Mouse (Mus musculus): ENCODE measurements around the gene Klk5. TPM values are rescaled to one million over a fixed set of nuclear protein-coding genes. Genes with fewer than 3 reads are reported as not detected.

Gene Klk5
- polyA plus RNA-seq, 1 experiment from 2014 or later = not detected

- Histone ChIP-seq H3K27me3 (ENCODE audit: low read depth, poor library complexity, severe bottlenecking) (peaks cover 5% of the 10 kb centered on the region; the same call in 1 of the 2 replicates), H3K4me1 (peaks cover 26% of the 10 kb centered on the region), H3K36me3 (no peaks in the 10 kb centered on the region), H3K9me3 (replicated peaks) (no peaks in the 10 kb centered on the region), H3K4me3 (no peak overlapping the region), H3K27ac (replicated peaks) (no peak overlapping the region)
- DNase-seq (ENCODE audit: low spot score) = no peak
- 26% methylated on average over 4 of the region's 4 CpGs for WGBS
Observed at GRCm38 (mm10) chr7:43882346-43882745, 40.6 kb downstream of the Klk5 start.

- no peaks in the 10 kb centered on the region for H3K9me3 ChIP-seq (replicated peaks)
- no peak for DNase-seq (ENCODE audit: low spot score)
- 20% methylated on average over 4 of the region's 4 CpGs for WGBS
Observed at GRCm38 (mm10) chr7:43882811-43883210, 41.0 kb downstream of the Klk5 start.

GRCm38 (mm10) chr7:43883547-43883946, 41.8 kb downstream of the Klk5 start:
- Histone ChIP-seq H3K4me1 (peaks cover 26% of the 10 kb centered on the region), H3K9me3 (replicated peaks) (no peaks in the 10 kb centered on the region), H3K4me3 (peak overlapping the region; percentile 39), H3K27ac (replicated peaks) (no peak overlapping the region), H3K27me3 (ENCODE audit: low read depth, poor library complexity, severe bottlenecking) (peaks cover 5% of the 10 kb centered on the region; the same call in 1 of the 2 replicates), H3K36me3 (no peaks in the 10 kb centered on the region)
- DNase-seq (ENCODE audit: low spot score) = peak; percentile 57
- 8% methylated on average over 14 of the region's 14 CpGs for WGBS

More at GRCm38 (mm10) chr7:43882811-43883210, 41.0 kb downstream of the Klk5 start:
- H3K27ac ChIP-seq (replicated peaks) = no peak overlapping the region
- peaks cover 26% of the 10 kb centered on the region for H3K4me1 ChIP-seq
- H3K36me3 ChIP-seq = no peaks in the 10 kb centered on the region
- H3K4me3 ChIP-seq = no peak overlapping the region
- H3K27me3 ChIP-seq (ENCODE audit: low read depth, poor library complexity, severe bottlenecking) = peaks cover 5% of the 10 kb centered on the region; the same call in 1 of the 2 replicates

- no peaks in the 10 kb centered on the region for H3K4me1 ChIP-seq
- no peak overlapping the region for H3K4me3 ChIP-seq
- H3K36me3 ChIP-seq = no peaks in the 10 kb centered on the region
- no peaks in the 10 kb centered on the region for H3K9me3 ChIP-seq (replicated peaks)
- H3K27me3 ChIP-seq (ENCODE audit: low read depth, poor library complexity, severe bottlenecking) = no peaks in the 10 kb centered on the region
- no peak for DNase-seq (ENCODE audit: low spot score)
- WGBS = 73% methylated on average over 5 of the region's 5 CpGs
- no peak overlapping the region for H3K27ac ChIP-seq (replicated peaks)
Observed at GRCm38 (mm10) chr7:43891365-43891764, 49.6 kb downstream of the Klk5 start.

GRCm38 (mm10) chr7:43891788-43892187, 50.0 kb downstream of the Klk5 start:
- 73% methylated on average over 3 of the region's 3 CpGs for WGBS
- no peak overlapping the region for H3K27ac ChIP-seq (replicated peaks)
- H3K9me3 ChIP-seq (replicated peaks) = no peaks in the 10 kb centered on the region
- H3K4me3 ChIP-seq = no peak overlapping the region
- H3K27me3 ChIP-seq (ENCODE audit: low read depth, poor library complexity, severe bottlenecking) = no peaks in the 10 kb centered on the region
- DNase-seq (ENCODE audit: low spot score) = no peak
- H3K36me3 ChIP-seq = no peaks in the 10 kb centered on the region
- no peaks in the 10 kb centered on the region for H3K4me1 ChIP-seq

- Histone ChIP-seq H3K4me1 (no peaks in the 10 kb centered on the region), H3K4me3 (no peak overlapping the region), H3K27ac (replicated peaks) (no peak overlapping the region), H3K27me3 (ENCODE audit: low read depth, poor library complexity, severe bottlenecking) (no peaks in the 10 kb centered on the region), H3K9me3 (replicated peaks) (no peaks in the 10 kb centered on the region), H3K36me3 (no peaks in the 10 kb centered on the region)
- peak; percentile 81 for DNase-seq (ENCODE audit: low spot score)
- WGBS = 18% methylated on average over 1 of the region's 1 CpGs
Observed at GRCm38 (mm10) chr7:43894836-43895235, 53.1 kb downstream of the Klk5 start.

Other genes starting within 250 kb of the Klk5 start
- 0.87 and 1.6 TPM in 2 replicates for gene Zfp819, start 234.8 kb upstream of the Klk5 start, polyA plus RNA-seq (2016; fragmentation: Nextera tagmentation; extraction: Ambion mirVana)
- not detected in 2 replicates for gene Ceacam18, start 207.3 kb upstream of the Klk5 start, polyA plus RNA-seq (2016; fragmentation: Nextera tagmentation; extraction: Ambion mirVana)
- 0.16 and 0.66 TPM in 2 replicates for gene Siglece, start 181.8 kb upstream of the Klk5 start, polyA plus RNA-seq (2016; fragmentation: Nextera tagmentation; extraction: Ambion mirVana)
- 17.4 and 17.5 TPM in 2 replicates for gene Ctu1, start 170.0 kb upstream of the Klk5 start, polyA plus RNA-seq (2016; fragmentation: Nextera tagmentation; extraction: Ambion mirVana)
- not detected in 2 replicates for gene Klk14, start 151.6 kb upstream of the Klk5 start, polyA plus RNA-seq (2016; fragmentation: Nextera tagmentation; extraction: Ambion mirVana)
- gene Klk13, start 129.4 kb upstream of the Klk5 start, polyA plus RNA-seq (2016; fragmentation: Nextera tagmentation; extraction: Ambion mirVana) = 0.21 and 0.33 TPM in 2 replicates
- not detected in 2 replicates for gene Klk12, start 73.1 kb upstream of the Klk5 start, polyA plus RNA-seq (2016; fragmentation: Nextera tagmentation; extraction: Ambion mirVana)
- not detected in 2 replicates for gene Klk11, start 67.4 kb upstream of the Klk5 start, polyA plus RNA-seq (2016; fragmentation: Nextera tagmentation; extraction: Ambion mirVana)
- 0.19 and 0.36 TPM in 2 replicates for gene Klk10, start 60.9 kb upstream of the Klk5 start, polyA plus RNA-seq (2016; fragmentation: Nextera tagmentation; extraction: Ambion mirVana)
- not detected in 2 replicates for gene Klk9, start 50.1 kb upstream of the Klk5 start, polyA plus RNA-seq (2016; fragmentation: Nextera tagmentation; extraction: Ambion mirVana)
- gene Klk8, start 44.4 kb upstream of the Klk5 start, polyA plus RNA-seq (2016; fragmentation: Nextera tagmentation; extraction: Ambion mirVana) = 9.5 and 10.0 TPM in 2 replicates
- not detected in 2 replicates for gene Klk7, start 30.7 kb upstream of the Klk5 start, polyA plus RNA-seq (2016; fragmentation: Nextera tagmentation; extraction: Ambion mirVana)
- gene Klk6, start 17.5 kb upstream of the Klk5 start, polyA plus RNA-seq (2016; fragmentation: Nextera tagmentation; extraction: Ambion mirVana) = not detected in 2 replicates
- gene Klk4, start 39.2 kb downstream of the Klk5 start, polyA plus RNA-seq (2016; fragmentation: Nextera tagmentation; extraction: Ambion mirVana) = not detected in 2 replicates
- gene Klk15, start 91.8 kb downstream of the Klk5 start, polyA plus RNA-seq (2016; fragmentation: Nextera tagmentation; extraction: Ambion mirVana) = not detected in 2 replicates
- not detected in 2 replicates for gene Klk1b8, start 108.7 kb downstream of the Klk5 start, polyA plus RNA-seq (2016; fragmentation: Nextera tagmentation; extraction: Ambion mirVana)
- gene Klk1b1, start 124.8 kb downstream of the Klk5 start, polyA plus RNA-seq (2016; fragmentation: Nextera tagmentation; extraction: Ambion mirVana) = not detected in 2 replicates
- gene Klk1b9, start 134.1 kb downstream of the Klk5 start, polyA plus RNA-seq (2016; fragmentation: Nextera tagmentation; extraction: Ambion mirVana) = not detected in 2 replicates
- not detected in 2 replicates for gene Klk1b11, start 153.9 kb downstream of the Klk5 start, polyA plus RNA-seq (2016; fragmentation: Nextera tagmentation; extraction: Ambion mirVana)
- not detected in 2 replicates for gene Klk1b26, start 170.2 kb downstream of the Klk5 start, polyA plus RNA-seq (2016; fragmentation: Nextera tagmentation; extraction: Ambion mirVana)
- gene Klk1b27, start 210.3 kb downstream of the Klk5 start, polyA plus RNA-seq (2016; fragmentation: Nextera tagmentation; extraction: Ambion mirVana) = not detected in 2 replicates